Mouse (Mus musculus): Measurements from ENCODE around the gene Gm14226. TPM values are rescaled to one million over a fixed set of nuclear protein-coding genes. Genes with fewer than 3 reads are reported as not detected.
"Not testable (repeated sequence)": the region's sequence is repeated elsewhere in the genome, so short reads cannot be mapped to it uniquely, and the experiment has no call there.

Gm14226 gene
- polyA plus RNA-seq (2015; fragmentation: Nextera tagmentation; extraction: Ambion mirVana) = 0.09 and 0.16 TPM in 2 replicates

DNA sequence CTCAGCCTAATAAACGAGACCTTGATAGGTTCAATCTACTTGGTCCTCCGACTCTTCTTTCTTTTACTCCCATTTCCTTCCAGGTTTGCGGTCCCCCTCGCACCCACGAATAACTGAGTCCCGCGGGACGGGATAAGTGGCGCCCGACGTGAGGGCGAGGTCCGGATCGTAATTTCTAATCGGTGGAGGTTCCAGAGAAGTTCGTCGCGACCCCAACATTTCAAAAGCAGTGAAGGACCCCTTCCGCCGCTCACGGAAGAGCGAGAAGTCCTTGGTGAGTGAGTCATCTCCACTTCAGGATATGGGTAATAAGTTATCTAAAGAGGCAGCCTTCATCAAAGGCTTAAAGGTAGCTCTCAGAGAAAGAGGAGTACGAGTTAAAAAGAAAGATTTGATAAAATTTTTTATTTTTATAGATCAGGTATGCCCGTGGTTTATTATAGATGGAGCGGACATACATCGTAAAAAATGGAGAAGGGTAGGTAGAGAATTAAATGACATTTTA lies at the start of gene Gm14226:
TSS of gene Gm14226 (plus strand) at position 16 of the 505 bp plus-strand sequence.
- not testable (repeated sequence) for H3K4me1 ChIP-seq (ENCODE audit: control insufficient read depth, insufficient read depth, low read length); ATAC-seq; H3K36me3 ChIP-seq (ENCODE audit: control insufficient read depth, insufficient read depth, low read length); H3K9me3 ChIP-seq (replicated peaks; ENCODE audit: control insufficient read depth, low read length, poor library complexity, severe bottlenecking); H3K27me3 ChIP-seq (ENCODE audit: control insufficient read depth, insufficient read depth, low read depth, low read length)
- WGBS = under 1% methylated on average over 23 of the region's 26 CpGs
- Histone ChIP-seq H3K9ac (ENCODE audit: low read depth, low read length) (peak within 1 kb of the TSS; percentile 60), H3K4me2 (ENCODE audit: low read length) (peak within 1 kb of the TSS; percentile 79), H3K4me3 (ENCODE audit: low read depth, low read length) (peak within 1 kb of the TSS; percentile 43), H3K27ac (ENCODE audit: low read length) (peak within 1 kb of the TSS; percentile 73)

DNA sequence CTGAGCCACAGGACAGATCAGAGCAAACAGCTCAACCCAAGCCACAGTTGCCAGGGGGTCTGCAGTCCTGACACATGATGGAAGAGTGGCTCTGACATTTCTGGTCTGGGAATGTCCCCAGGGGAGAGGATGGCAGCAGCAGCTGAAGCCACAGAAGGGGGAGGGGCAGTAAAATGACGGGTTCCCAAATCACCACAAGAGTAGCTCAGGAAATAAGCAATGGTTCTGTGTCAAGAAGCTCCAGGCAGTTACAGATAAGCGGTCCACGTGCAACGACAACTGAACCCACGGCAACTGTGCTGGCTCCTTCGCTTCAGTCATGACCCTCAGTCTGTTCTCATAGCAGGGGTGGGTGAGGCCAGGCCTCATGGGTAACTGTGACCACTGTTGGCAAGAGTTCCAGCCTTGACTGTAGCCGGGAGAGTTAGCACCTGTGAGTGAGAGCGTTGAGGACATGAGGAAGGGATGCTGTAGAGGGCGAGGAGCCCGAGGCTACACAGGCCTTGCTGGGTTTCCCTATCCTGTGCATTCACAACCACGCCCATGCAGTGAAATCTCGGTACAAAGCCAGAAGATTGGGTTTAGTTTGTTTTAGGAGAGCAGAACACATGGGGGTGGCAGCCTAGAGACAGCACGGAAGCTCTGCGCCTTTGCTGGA lies 48.2 kb upstream of the Gm14226 start:
- not testable (repeated sequence) for H3K9ac ChIP-seq (ENCODE audit: low read depth, low read length); ATAC-seq
- 77% methylated on average over 14 of the region's 14 CpGs for WGBS

DNA sequence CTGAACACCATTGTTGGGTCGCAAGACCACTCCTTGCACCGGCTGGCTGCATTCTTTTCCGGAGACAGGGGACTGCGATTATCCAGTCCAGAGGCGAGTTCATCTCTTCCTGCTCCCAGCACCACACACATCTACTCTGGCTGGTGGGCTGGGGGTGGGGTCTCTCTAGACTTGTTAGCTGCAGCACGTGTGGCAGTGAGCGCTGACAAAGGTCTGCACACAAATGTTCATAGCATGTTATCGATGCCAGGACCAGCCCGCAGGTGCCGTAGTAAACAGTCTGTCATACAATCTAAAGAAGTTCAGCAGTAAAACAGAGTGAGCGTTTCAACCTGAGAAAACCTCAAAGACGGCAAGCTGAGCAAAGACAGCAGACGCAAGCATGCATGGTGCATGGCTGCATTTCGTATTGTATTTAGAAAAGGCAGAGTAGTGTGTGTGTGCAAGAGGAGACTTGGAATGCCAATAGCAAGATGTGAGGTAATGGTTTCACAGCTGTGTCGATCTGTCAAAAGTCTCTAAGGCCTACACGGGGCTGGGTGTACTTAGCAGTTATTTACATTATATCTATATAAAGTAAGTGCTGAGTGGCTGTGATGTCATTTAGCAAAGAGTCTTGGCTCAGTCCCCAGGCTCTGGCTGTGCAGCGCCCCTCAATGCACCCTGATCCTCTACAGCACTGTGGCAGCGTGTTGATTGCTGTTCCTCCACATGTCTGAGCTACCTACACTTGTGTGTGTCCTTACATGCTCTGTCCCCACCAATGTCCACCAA lies 46.0 kb upstream of the Gm14226 start:
- ATAC-seq = no peak
- no peaks in the 10 kb centered on the region for H3K36me3 ChIP-seq (ENCODE audit: control insufficient read depth, insufficient read depth, low read length)

More for the DNA sequence above, 48.2 kb upstream of the Gm14226 start:
- not testable (repeated sequence) for H3K4me3 ChIP-seq (ENCODE audit: low read depth, low read length); H3K4me2 ChIP-seq (ENCODE audit: low read length); H3K27me3 ChIP-seq (ENCODE audit: control insufficient read depth, insufficient read depth, low read depth, low read length); H3K27ac ChIP-seq (ENCODE audit: low read length); H3K36me3 ChIP-seq (ENCODE audit: control insufficient read depth, insufficient read depth, low read length); H3K4me1 ChIP-seq (ENCODE audit: control insufficient read depth, insufficient read depth, low read length); H3K9me3 ChIP-seq (replicated peaks; ENCODE audit: control insufficient read depth, low read length, poor library complexity, severe bottlenecking)

DNA sequence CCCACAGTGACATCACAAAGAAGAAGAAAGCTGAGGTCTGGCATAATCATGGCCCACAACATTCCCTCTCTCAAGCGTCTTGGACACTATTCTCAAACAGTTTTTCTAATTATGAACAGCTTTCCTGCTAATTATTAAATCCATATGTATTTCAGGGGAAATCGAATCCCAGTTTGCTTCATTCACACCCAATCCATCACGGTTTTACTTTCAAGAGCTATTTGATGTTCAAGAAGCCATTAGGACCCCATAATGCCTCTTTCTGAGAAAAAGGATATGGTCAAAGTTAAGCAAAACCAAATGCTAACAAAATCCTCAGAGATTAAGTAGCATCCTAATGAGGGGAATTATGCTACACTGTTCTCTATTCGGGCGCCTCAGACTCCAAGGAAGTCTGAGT lies 45.1 kb upstream of the Gm14226 start:
- Histone ChIP-seq H3K27ac (ENCODE audit: low read length) (no peak overlapping the region), H3K36me3 (ENCODE audit: control insufficient read depth, insufficient read depth, low read length) (no peaks in the 10 kb centered on the region), H3K4me2 (ENCODE audit: low read length) (no peak overlapping the region), H3K9ac (ENCODE audit: low read depth, low read length) (no peak overlapping the region), H3K4me3 (ENCODE audit: low read depth, low read length) (no peak overlapping the region), H3K9me3 (replicated peaks; ENCODE audit: control insufficient read depth, low read length, poor library complexity, severe bottlenecking) (no peaks in the 10 kb centered on the region), H3K4me1 (ENCODE audit: control insufficient read depth, insufficient read depth, low read length) (no peaks in the 10 kb centered on the region), H3K27me3 (ENCODE audit: control insufficient read depth, insufficient read depth, low read depth, low read length) (no peaks in the 10 kb centered on the region)
- ATAC-seq = no peak
- WGBS = 76% methylated on average over 5 of the region's 5 CpGs

More for the DNA sequence above, 46.0 kb upstream of the Gm14226 start:
- H3K27ac ChIP-seq (ENCODE audit: low read length) = no peak overlapping the region
- no peak overlapping the region for H3K4me2 ChIP-seq (ENCODE audit: low read length)
- H3K4me3 ChIP-seq (ENCODE audit: low read depth, low read length) = no peak overlapping the region
- no peaks in the 10 kb centered on the region for H3K4me1 ChIP-seq (ENCODE audit: control insufficient read depth, insufficient read depth, low read length)
- H3K9ac ChIP-seq (ENCODE audit: low read depth, low read length) = no peak overlapping the region
- no peaks in the 10 kb centered on the region for H3K27me3 ChIP-seq (ENCODE audit: control insufficient read depth, insufficient read depth, low read depth, low read length)
- no peaks in the 10 kb centered on the region for H3K9me3 ChIP-seq (replicated peaks; ENCODE audit: control insufficient read depth, low read length, poor library complexity, severe bottlenecking)
- 71% methylated on average over 18 of the region's 18 CpGs for WGBS

DNA sequence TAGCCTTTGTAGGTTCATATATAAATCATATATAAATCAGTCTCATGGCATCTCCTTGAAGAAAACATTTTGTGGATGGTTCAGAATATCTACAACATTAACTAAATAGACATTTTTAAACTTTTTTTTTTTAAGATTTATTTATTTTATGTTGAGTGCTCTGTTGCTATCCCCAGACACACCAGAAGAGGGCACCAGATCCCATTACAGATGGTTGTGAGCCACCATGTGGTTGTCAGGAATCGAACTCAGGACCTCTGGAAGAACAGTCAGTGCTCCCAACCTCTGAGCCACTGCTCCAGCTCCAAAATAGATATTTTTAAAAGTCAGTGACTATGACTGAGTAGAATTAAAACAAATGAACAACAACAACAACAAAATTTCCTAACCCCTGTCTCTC lies 31.5 kb upstream of the Gm14226 start:
- H3K4me2 ChIP-seq (ENCODE audit: low read length) = no peak overlapping the region
- H3K4me1 ChIP-seq (ENCODE audit: control insufficient read depth, insufficient read depth, low read length) = no peaks in the 10 kb centered on the region
- H3K4me3 ChIP-seq (ENCODE audit: low read depth, low read length) = no peak overlapping the region
- H3K27ac ChIP-seq (ENCODE audit: low read length) = no peak overlapping the region
- H3K27me3 ChIP-seq (ENCODE audit: control insufficient read depth, insufficient read depth, low read depth, low read length) = no peaks in the 10 kb centered on the region
- no peaks in the 10 kb centered on the region for H3K9me3 ChIP-seq (replicated peaks; ENCODE audit: control insufficient read depth, low read length, poor library complexity, severe bottlenecking)
- no peak for ATAC-seq
- no peaks in the 10 kb centered on the region for H3K36me3 ChIP-seq (ENCODE audit: control insufficient read depth, insufficient read depth, low read length)
- H3K9ac ChIP-seq (ENCODE audit: low read depth, low read length) = no peak overlapping the region
- WGBS = 81% methylated on average over 1 of the region's 1 CpGs

DNA sequence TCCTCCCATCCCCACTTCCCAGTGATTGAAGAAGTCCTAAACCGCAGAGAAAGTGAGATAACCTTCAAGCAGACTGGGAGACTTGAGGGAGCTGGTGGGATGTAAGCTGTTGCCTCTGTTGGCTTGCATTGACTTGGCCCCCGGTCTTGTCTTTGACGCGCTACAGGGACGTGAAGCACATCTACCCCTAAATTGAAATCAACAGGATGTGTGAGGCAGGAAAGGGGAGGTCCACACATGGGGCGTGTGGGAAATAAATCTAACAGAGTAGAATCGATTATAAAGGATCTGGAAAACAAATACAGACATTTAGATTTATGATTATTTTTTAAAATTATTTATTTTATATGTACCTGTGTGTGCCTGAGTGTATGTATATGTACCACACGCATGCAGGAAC lies 26.7 kb upstream of the Gm14226 start:
- Histone ChIP-seq H3K27ac (ENCODE audit: low read length) (no peak overlapping the region), H3K4me3 (ENCODE audit: low read depth, low read length) (no peak overlapping the region), H3K27me3 (ENCODE audit: control insufficient read depth, insufficient read depth, low read depth, low read length) (no peaks in the 10 kb centered on the region), H3K9me3 (replicated peaks; ENCODE audit: control insufficient read depth, low read length, poor library complexity, severe bottlenecking) (no peaks in the 10 kb centered on the region), H3K9ac (ENCODE audit: low read depth, low read length) (no peak overlapping the region), H3K36me3 (ENCODE audit: control insufficient read depth, insufficient read depth, low read length) (no peaks in the 10 kb centered on the region), H3K4me2 (ENCODE audit: low read length) (no peak overlapping the region), H3K4me1 (ENCODE audit: control insufficient read depth, insufficient read depth, low read length) (no peaks in the 10 kb centered on the region)
- WGBS = 88% methylated on average over 8 of the region's 8 CpGs
- no peak for ATAC-seq

DNA sequence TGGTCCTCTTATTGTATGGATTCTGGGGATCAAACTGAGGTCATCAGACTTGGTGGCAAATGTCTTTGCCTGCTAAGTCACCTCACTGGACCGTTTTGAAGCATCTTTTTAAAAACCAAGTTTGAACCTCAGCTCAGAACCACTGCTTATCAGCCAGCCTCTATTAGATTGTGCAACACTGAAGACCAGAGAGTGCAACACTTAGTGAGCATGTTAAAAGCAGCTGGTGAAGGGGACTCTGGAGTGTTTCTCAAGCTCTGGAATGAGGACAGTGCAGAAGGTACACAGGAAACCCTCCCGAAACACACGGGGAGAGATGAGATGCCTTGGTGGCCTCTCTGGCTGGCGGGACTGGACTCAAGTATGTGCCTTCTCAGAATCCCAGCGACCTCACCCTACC lies 26.0 kb upstream of the Gm14226 start:
- H3K9ac ChIP-seq (ENCODE audit: low read depth, low read length) = no peak overlapping the region
- WGBS = 87% methylated on average over 5 of the region's 5 CpGs
- H3K4me2 ChIP-seq (ENCODE audit: low read length) = no peak overlapping the region
- H3K4me3 ChIP-seq (ENCODE audit: low read depth, low read length) = no peak overlapping the region
- no peak for ATAC-seq
- H3K4me1 ChIP-seq (ENCODE audit: control insufficient read depth, insufficient read depth, low read length) = no peaks in the 10 kb centered on the region
- no peaks in the 10 kb centered on the region for H3K9me3 ChIP-seq (replicated peaks; ENCODE audit: control insufficient read depth, low read length, poor library complexity, severe bottlenecking)
- no peaks in the 10 kb centered on the region for H3K36me3 ChIP-seq (ENCODE audit: control insufficient read depth, insufficient read depth, low read length)
- H3K27ac ChIP-seq (ENCODE audit: low read length) = no peak overlapping the region
- no peaks in the 10 kb centered on the region for H3K27me3 ChIP-seq (ENCODE audit: control insufficient read depth, insufficient read depth, low read depth, low read length)

DNA sequence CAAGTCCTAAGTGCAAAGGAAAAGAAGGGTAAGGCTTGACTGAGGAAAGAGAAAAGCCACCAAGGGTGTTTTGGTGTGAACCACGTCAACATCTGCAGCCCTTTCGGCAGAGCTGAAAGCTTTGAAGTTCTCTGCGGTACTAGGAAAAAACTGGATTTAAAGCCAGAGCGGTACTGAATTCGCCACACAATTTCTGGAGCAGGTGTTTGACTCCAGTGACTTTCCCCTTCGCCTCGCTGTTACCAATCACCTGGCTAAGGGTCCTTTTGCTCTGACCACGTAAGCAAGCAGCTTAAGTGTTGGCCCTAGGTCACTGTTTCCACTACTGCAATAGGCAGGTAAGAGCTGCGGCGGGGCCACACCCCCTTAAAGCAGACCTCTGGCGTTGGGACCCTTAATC lies 12.6 kb upstream of the Gm14226 start:
- Histone ChIP-seq H3K9me3 (replicated peaks; ENCODE audit: control insufficient read depth, low read length, poor library complexity, severe bottlenecking) (no peaks in the 10 kb centered on the region), H3K36me3 (ENCODE audit: control insufficient read depth, insufficient read depth, low read length) (no peaks in the 10 kb centered on the region), H3K27ac (ENCODE audit: low read length) (no peak overlapping the region), H3K4me2 (ENCODE audit: low read length) (no peak overlapping the region), H3K4me1 (ENCODE audit: control insufficient read depth, insufficient read depth, low read length) (no peaks in the 10 kb centered on the region), H3K27me3 (ENCODE audit: control insufficient read depth, insufficient read depth, low read depth, low read length) (no peaks in the 10 kb centered on the region), H3K4me3 (ENCODE audit: low read depth, low read length) (no peak overlapping the region), H3K9ac (ENCODE audit: low read depth, low read length) (no peak overlapping the region)
- 96% methylated on average over 11 of the region's 11 CpGs for WGBS
- no peak for ATAC-seq

DNA sequence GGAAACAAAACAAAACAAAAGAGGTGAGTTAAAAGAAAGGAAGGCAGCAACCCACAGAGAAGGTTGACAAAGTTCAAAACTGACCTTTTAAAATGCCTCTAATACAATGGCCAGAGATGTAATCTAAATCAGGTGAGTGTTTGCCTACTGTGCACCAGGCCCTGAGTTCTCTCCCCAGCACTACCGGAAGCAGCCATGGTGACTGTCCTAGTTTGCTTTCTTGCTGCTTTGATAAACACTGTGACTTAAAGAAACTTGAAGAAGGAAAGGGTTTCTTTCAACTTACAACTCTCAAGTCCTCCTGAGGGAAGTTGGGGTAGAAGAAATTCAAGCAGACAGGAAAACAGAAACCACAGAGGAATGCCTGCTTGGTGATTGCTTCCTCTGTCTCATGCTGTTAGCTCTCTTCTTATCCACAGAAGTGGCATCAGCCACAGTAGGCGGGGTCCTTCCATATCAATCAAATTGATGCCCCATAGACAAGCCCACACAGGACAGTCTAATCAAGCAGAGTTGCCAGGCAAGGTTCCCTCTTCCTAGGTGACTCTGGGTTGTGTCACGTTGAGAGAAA lies 6.9 kb upstream of the Gm14226 start:
- Histone ChIP-seq H3K9ac (ENCODE audit: low read depth, low read length) (no peak overlapping the region), H3K9me3 (replicated peaks; ENCODE audit: control insufficient read depth, low read length, poor library complexity, severe bottlenecking) (no peaks in the 10 kb centered on the region), H3K27ac (ENCODE audit: low read length) (no peak overlapping the region), H3K4me1 (ENCODE audit: control insufficient read depth, insufficient read depth, low read length) (no peaks in the 10 kb centered on the region), H3K4me2 (ENCODE audit: low read length) (no peak overlapping the region), H3K27me3 (ENCODE audit: control insufficient read depth, insufficient read depth, low read depth, low read length) (no peaks in the 10 kb centered on the region), H3K4me3 (ENCODE audit: low read depth, low read length) (no peak overlapping the region), H3K36me3 (ENCODE audit: control insufficient read depth, insufficient read depth, low read length) (no peaks in the 10 kb centered on the region)
- no peak for ATAC-seq
- WGBS = 54% methylated on average over 3 of the region's 3 CpGs

Measured in midbrain, embryonic 16.5 days (tissue).